Mouse (Mus musculus) MEL (cell line): Measurements from ENCODE around the gene S100pbp.

Experiments
- CHD2 ChIP-seq: IDR thresholded peaks from 2 replicates; pipeline ENCODE4 v1.6.1; 2011; ENCODE audit warnings: low read length, improper control_type of control experiment
- CTCF ChIP-seq, 3 experiments: IDR thresholded peaks in 2 of 3; conservative IDR thresholded peaks in 1 of 3; 2 replicates each; pipeline ENCODE4 v1.5.1; 2011 to 2012; ENCODE audit warnings: low read length in 3 of 3, low read depth in 2 of 3, mild to moderate bottlenecking in 2 of 3, improper control_type of control experiment in 1 of 3, inconsistent platforms in 1 of 3, mixed read lengths in 1 of 3, moderate library complexity in 1 of 3; ENCODE audit not compliant: control insufficient read depth in 1 of 3, insufficient read depth in 1 of 3, poor library complexity in 1 of 3, severe bottlenecking in 1 of 3
- E2F4 ChIP-seq: IDR thresholded peaks from 2 replicates; pipeline ENCODE4 v1.6.1; 2011; ENCODE audit warnings: low read depth, low read length, improper control_type of control experiment, borderline replicate concordance
- ETS1 ChIP-seq: IDR thresholded peaks from 2 replicates; pipeline ENCODE4 v1.6.1; 2012; ENCODE audit warnings: low read depth, mild to moderate bottlenecking, inconsistent platforms, low read length, improper control_type of control experiment, moderate library complexity
- MAX ChIP-seq: IDR thresholded peaks from 2 replicates; pipeline ENCODE4 v1.6.1; 2011; ENCODE audit warnings: low read length, improper control_type of control experiment
- MYC ChIP-seq: IDR thresholded peaks from 2 replicates; pipeline ENCODE4 v1.6.1; 2011; ENCODE audit warnings: low read depth, mild to moderate bottlenecking, low read length, improper control_type of control experiment, moderate library complexity
- POLR2A ChIP-seq, 2 experiments: IDR thresholded peaks; 2 replicates each; pipeline ENCODE4 v1.6.1; 2011 to 2012; ENCODE audit warnings: low read length in 2 of 2, mild to moderate bottlenecking in 2 of 2, control low read depth in 1 of 2, improper control_type of control experiment in 1 of 2, low read depth in 1 of 2, moderate library complexity in 1 of 2; ENCODE audit not compliant: control insufficient read depth in 1 of 2, insufficient read depth in 1 of 2, poor library complexity in 1 of 2
- POLR2AphosphoS2 ChIP-seq: IDR thresholded peaks from 2 replicates; pipeline ENCODE4 v1.6.1; 2011; ENCODE audit warnings: low read length, improper control_type of control experiment
- SIN3A ChIP-seq: IDR thresholded peaks from 2 replicates; pipeline ENCODE4 v1.6.1; 2012; ENCODE audit warnings: low read length, improper control_type of control experiment, inconsistent platforms
- TBP ChIP-seq: IDR thresholded peaks from 2 replicates; pipeline ENCODE4 v1.8.0; 2011; ENCODE audit warnings: low read depth, low read length, improper control_type of control experiment
- TCF12 ChIP-seq: IDR thresholded peaks from 2 replicates; pipeline ENCODE4 v1.6.1; 2014; ENCODE audit warnings: low read depth, mild to moderate bottlenecking, inconsistent platforms, low read length, improper control_type of control experiment, moderate library complexity
- USF2 ChIP-seq, 2 experiments: IDR thresholded peaks; 2 replicates each; pipeline ENCODE4 v1.6.1; 2011 to 2012; ENCODE audit warnings: improper control_type of control experiment in 2 of 2, low read length in 2 of 2, borderline replicate concordance in 1 of 2, inconsistent platforms in 1 of 2, low read depth in 1 of 2, mild to moderate bottlenecking in 1 of 2; ENCODE audit not compliant: insufficient read depth in 1 of 2
- ZKSCAN1 ChIP-seq: IDR thresholded peaks from 2 replicates; pipeline ENCODE4 v1.6.1; 2012; ENCODE audit warnings: low read depth, mild to moderate bottlenecking, inconsistent platforms, low read length, improper control_type of control experiment, moderate library complexity
- ZNF384 ChIP-seq: IDR thresholded peaks from 2 replicates; pipeline ENCODE4 v1.6.1; 2012; ENCODE audit warnings: low read depth, mild to moderate bottlenecking, inconsistent platforms, low read length, improper control_type of control experiment

DNA sequence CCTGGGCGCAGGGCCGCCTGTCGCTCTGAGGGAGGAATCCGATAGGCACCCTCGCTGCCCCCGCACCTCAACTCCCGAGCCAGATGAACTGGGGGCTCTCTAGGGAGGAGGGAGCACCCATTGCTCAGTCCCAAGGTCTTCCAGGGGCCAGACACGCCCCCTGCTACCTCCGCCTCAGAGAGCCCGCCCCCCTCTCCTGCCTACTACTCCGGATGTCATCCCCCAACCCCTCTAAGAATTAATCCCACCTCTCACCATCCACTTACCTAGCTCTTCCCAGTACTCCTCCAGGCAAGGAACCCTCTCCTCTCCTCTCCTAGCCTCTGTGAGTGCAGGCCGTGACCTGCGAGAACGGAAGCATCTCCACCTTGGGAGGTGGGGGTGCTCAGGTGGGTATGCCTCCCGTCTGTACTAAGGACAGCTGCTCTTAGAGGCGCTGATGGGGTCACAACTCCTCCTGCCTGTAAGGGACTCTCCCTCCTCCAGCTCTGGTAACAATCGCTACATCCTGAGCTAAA lies 67.9 kb downstream of the S100pbp start, which contains the start of gene Hpca:
- TF ChIP-seq USF2 (IDR thresholded peaks at IDR 0.05; ENCODE audit: borderline replicate concordance in 1 of 2, insufficient read depth in 1 of 2, low read depth in 1 of 2, low read length in 2 of 2) (no peak), POLR2A (IDR thresholded peaks at IDR 0.05; ENCODE audit: control insufficient read depth in 1 of 2, insufficient read depth in 1 of 2, low read depth in 1 of 2, low read length in 2 of 2, poor library complexity in 1 of 2) (no peak), ETS1 (no peak), CTCF (IDR thresholded peaks at IDR 0.05 in 2 of 3, conservative IDR thresholded peaks at IDR 0.05 in 1 of 3; ENCODE audit: control insufficient read depth in 1 of 3, insufficient read depth in 1 of 3, low read depth in 2 of 3, low read length in 3 of 3, poor library complexity in 1 of 3, severe bottlenecking in 1 of 3) (no peak), MAX (no peak), E2F4 (no peak), ZKSCAN1 (no peak), TCF12 (no peak), MYC (no peak), ZNF384 (no peak), TBP (no peak), POLR2AphosphoS2 (no peak), CHD2 (no peak), SIN3A (no peak)
